Mouse (Mus musculus) bone marrow macrophage, adult 2 months (primary cell): Measurements from ENCODE around the gene Evi5.

Experiments
- CTCF ChIP-seq: IDR thresholded peaks from 2 replicates; pipeline ENCODE4 v1.5.1; 2012; ENCODE audit warnings: low read depth, mild to moderate bottlenecking, low read length, moderate library complexity
- POLR2A ChIP-seq: IDR thresholded peaks from 2 replicates; pipeline ENCODE4 v1.6.1; 2012; ENCODE audit warnings: mild to moderate bottlenecking, low read depth, low read length, borderline replicate concordance

GRCm38 (mm10) chr5:107854556-107854955, 20.4 kb downstream of the Evi5 start:
- TF ChIP-seq CTCF (no peak), POLR2A (no peak)
